Mouse (Mus musculus): ENCODE data around the gene Dio1. TPM values are rescaled to one million over a fixed set of nuclear protein-coding genes. Genes with fewer than 3 reads are reported as not detected.
A peak's percentile ranks its signal among the peaks of the same experiment; 100 is the strongest.

The Dio1 gene
- polyA plus RNA-seq, 1 experiment, result not detected

DNA sequence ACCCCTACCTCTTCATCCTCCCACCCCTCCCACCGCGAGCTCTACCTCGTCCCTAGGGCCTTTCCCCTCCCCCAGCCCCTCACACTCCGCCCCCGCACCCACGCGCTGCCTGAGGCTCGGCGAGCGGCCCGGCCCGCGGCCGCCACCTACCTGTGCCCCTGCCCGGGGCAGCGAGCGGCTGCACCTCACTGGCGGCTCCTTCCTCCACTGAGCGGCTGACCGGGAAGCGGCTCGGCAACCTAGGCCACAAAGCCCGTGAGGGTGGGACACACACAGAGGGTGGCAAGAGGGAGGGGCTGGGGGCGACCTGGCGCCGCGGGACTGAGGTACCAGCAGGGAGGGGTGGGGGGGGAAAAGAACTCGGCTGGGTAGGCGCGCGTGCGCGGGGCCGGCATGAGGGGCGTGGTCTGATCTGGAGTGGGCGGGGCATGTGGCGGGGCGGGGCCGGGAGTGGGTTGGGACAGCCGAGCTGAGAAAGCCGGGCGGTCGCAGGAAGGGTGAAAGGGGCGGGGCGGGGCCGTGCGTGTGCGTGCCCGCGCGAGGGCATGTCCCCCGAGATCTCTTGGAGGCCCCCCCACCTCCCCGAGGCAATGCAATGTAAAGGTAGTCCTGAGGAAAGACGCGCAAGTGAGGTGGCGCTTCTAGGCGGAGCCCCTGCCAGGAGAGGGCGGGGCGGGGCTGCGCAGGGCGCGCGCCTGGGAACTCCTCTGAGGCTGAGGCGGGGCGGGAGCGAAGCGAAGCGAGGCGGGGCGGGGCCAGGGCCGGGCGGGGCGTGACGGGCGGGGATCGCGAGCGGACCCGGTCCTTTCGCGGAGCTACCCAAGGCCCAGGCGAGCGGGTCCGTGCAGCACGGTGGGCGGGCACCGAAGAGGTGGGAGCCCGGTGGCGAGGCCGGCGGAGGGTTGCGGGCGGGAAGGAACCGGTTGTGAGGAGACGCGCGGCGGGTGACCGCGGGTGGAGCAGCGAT lies 53.6 kb downstream of the Dio1 start, which contains the start of the genes Lrrc42 and Hspb11:
Lrrc42 (minus strand) TSS at position 408 of the 967 bp plus-strand sequence.
Hspb11 (plus strand) TSS at position 469 of the 967 bp plus-strand sequence.
- Histone ChIP-seq H3K9me3 (ENCODE audit: control insufficient read depth, low read length) (no peaks in the 10 kb centered on the region), H3K4me1 (ENCODE audit: control insufficient read depth) (peaks cover 47% of the 10 kb centered on the region), H3K4me3 (replicated peaks) (peak within 1 kb of the TSS; percentile 84), H3K27me3 (ENCODE audit: control insufficient read depth) (peaks cover 3% of the 10 kb centered on the region; the same call in 1 of the 2 replicates), H3K36me3 (ENCODE audit: control insufficient read depth) (no peaks in the 10 kb centered on the region)
- TF ChIP-seq GATA1 (IDR thresholded peaks at IDR 0.05; ENCODE audit: low read length), result no peak
- no peak for TF ChIP-seq TAL1 (IDR thresholded peaks at IDR 0.05; ENCODE audit: low read length)

DNA sequence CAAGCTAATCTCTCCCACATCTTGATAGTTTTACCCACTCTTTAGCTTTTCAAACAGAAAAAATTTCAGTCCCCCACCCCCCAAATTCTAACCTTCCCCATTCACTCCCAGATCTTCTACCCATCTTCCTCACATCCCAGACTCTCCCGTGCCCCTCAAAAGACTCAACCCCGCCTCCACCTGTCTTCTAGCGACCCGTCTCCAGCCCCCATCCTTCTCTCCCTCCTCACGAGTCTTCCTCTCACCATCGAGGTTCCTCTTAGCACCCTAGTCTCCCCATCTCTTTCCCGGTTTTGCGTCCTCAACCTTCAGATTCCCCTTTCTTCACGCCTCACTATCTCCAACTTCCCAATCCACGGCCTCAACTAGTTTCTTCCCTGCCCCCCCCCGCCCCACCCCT lies 54.4 kb downstream of the Dio1 start:
- Histone ChIP-seq H3K4me3 (replicated peaks) (peak overlapping the region; percentile 84), H3K27me3 (ENCODE audit: control insufficient read depth) (peaks cover 3% of the 10 kb centered on the region; the same call in 1 of the 2 replicates), H3K4me1 (ENCODE audit: control insufficient read depth) (peaks cover 47% of the 10 kb centered on the region), H3K36me3 (ENCODE audit: control insufficient read depth) (0 out of 2 replicates have a peak, but pooled peaks cover 1% of the 10 kb centered on the region), H3K9me3 (ENCODE audit: control insufficient read depth, low read length) (no peaks in the 10 kb centered on the region)
- TF ChIP-seq GATA1 (IDR thresholded peaks at IDR 0.05; ENCODE audit: low read length), result no peak
- no peak for TF ChIP-seq TAL1 (IDR thresholded peaks at IDR 0.05; ENCODE audit: low read length)

DNA sequence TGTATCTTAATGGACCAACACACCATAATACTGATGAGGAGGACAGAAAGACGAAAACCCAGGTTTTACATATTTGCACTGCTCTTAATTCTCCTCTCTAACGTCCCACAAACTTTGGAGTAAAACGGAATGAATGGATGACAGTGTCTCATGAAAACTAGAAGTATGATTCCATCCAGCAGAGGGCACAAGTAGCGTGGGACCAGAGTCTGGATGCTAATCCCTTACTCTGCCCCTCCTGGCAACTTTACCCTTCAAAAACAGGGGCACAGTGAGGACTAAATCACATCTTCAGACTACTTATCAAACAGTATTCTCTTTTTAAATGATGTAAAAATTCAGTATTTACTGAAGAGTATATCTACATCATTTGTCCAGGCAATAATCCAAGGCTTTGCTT lies 56.5 kb downstream of the Dio1 start:
- H3K4me3 ChIP-seq (replicated peaks), result no peak overlapping the region
- peaks cover 48% of the 10 kb centered on the region for H3K4me1 ChIP-seq (ENCODE audit: control insufficient read depth)
- no peak for TF ChIP-seq TAL1 (IDR thresholded peaks at IDR 0.05; ENCODE audit: low read length)
- TF ChIP-seq GATA1 (IDR thresholded peaks at IDR 0.05; ENCODE audit: low read length), result no peak
- peaks cover 3% of the 10 kb centered on the region; the same call in 1 of the 2 replicates for H3K27me3 ChIP-seq (ENCODE audit: control insufficient read depth)
- no peaks in the 10 kb centered on the region for H3K9me3 ChIP-seq (ENCODE audit: control insufficient read depth, low read length)
- peaks cover 8% of the 10 kb centered on the region for H3K36me3 ChIP-seq (ENCODE audit: control insufficient read depth)

DNA sequence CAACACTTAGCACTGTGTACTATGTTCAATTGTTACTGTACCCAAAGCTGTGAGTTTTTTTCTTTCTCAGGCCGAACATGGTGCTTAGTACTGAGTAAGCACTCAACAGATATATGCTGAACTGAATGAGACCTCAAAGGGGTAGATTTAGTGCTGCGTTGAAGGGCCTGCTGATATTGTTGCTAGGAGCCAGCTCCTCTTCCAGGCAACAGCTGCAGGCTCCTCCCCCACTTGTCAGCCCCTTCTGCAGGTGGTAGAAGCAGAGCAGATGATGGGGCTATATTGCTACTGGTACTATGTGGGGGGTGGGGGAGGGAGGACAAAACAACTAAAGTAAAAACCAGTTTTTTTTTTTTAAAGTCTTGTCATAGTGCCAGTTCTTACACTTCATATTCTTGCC lies 57.5 kb downstream of the Dio1 start:
- Histone ChIP-seq H3K4me3 (replicated peaks) (no peak overlapping the region), H3K27me3 (ENCODE audit: control insufficient read depth) (peaks cover 2% of the 10 kb centered on the region; the same call in 1 of the 2 replicates), H3K36me3 (ENCODE audit: control insufficient read depth) (peaks cover 13% of the 10 kb centered on the region), H3K9me3 (ENCODE audit: control insufficient read depth, low read length) (no peaks in the 10 kb centered on the region), H3K4me1 (ENCODE audit: control insufficient read depth) (peaks cover 47% of the 10 kb centered on the region)
- TF ChIP-seq GATA1 (IDR thresholded peaks at IDR 0.05; ENCODE audit: low read length) (no peak), TAL1 (IDR thresholded peaks at IDR 0.05; ENCODE audit: low read length) (no peak)

DNA sequence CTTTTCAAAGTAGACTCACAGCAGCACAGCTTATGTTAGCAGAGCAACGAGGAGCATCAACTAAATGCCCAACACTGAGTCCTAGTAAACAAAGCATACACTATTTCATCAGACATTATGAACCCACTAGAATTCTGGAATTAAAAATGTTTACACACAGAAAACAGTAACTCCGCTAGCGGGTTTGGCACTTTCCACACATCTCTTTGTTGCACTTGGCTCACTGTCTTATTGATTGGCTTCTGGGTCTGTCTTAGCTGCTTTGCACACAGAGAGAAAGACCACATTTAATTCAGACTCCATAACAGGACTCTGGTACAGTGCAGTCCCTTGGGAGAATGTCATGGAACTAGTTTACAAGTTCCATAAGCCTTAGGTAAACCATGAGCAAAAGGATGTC lies 58.9 kb downstream of the Dio1 start:
- H3K4me3 ChIP-seq (replicated peaks), result no peak overlapping the region
- peaks cover 18% of the 10 kb centered on the region for H3K36me3 ChIP-seq (ENCODE audit: control insufficient read depth)
- TF ChIP-seq GATA1 (IDR thresholded peaks at IDR 0.05; ENCODE audit: low read length) (no peak), TAL1 (IDR thresholded peaks at IDR 0.05; ENCODE audit: low read length) (no peak)
- H3K27me3 ChIP-seq (ENCODE audit: control insufficient read depth), result no peaks in the 10 kb centered on the region
- H3K4me1 ChIP-seq (ENCODE audit: control insufficient read depth), result peaks cover 41% of the 10 kb centered on the region
- H3K9me3 ChIP-seq (ENCODE audit: control insufficient read depth, low read length), result no peaks in the 10 kb centered on the region

DNA sequence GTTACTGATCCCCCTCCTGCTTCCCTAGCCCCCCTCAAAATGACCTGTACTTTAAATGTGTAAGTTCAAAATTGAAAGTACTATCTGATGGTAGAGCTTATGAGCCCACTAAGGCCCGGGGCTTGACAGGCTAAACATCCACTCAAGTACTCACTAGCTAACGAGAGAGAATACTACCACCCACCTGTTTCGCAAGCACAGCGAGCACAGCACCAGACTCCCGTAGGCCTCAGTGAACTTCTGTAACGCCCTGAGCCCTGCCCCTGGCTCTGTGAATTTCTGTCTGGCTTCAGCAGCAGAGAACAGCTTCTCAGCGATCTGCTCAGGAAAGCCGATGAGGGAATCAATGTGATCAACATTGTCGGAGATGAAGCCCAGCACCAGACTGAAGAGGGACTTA lies 59.9 kb downstream of the Dio1 start:
- Histone ChIP-seq H3K4me1 (ENCODE audit: control insufficient read depth) (peaks cover 31% of the 10 kb centered on the region), H3K9me3 (ENCODE audit: control insufficient read depth, low read length) (no peaks in the 10 kb centered on the region), H3K36me3 (ENCODE audit: control insufficient read depth) (peaks cover 18% of the 10 kb centered on the region), H3K27me3 (ENCODE audit: control insufficient read depth) (no peaks in the 10 kb centered on the region), H3K4me3 (replicated peaks) (no peak overlapping the region)
- TF ChIP-seq GATA1 (IDR thresholded peaks at IDR 0.05; ENCODE audit: low read length) (no peak), TAL1 (IDR thresholded peaks at IDR 0.05; ENCODE audit: low read length) (no peak)

DNA sequence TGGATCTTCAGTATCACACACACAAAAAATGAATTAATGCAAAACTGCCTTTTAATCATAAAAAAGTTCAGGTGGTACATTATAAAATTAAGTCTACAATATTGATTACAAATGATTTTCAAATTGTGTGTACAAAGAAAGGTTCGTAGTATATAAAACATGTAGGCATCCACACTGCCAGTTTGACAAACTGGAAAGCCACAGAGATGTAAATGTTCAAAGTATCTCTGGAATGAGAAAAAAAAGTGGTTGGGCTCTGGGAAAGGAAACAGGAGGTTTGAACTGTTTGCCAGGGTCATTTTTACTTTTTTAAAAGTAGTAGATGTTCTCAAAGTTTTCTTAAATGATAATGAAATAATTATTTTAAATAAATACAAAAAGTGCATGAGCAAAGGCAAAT lies 60.9 kb downstream of the Dio1 start:
- H3K36me3 ChIP-seq (ENCODE audit: control insufficient read depth), result peaks cover 20% of the 10 kb centered on the region

DNA sequence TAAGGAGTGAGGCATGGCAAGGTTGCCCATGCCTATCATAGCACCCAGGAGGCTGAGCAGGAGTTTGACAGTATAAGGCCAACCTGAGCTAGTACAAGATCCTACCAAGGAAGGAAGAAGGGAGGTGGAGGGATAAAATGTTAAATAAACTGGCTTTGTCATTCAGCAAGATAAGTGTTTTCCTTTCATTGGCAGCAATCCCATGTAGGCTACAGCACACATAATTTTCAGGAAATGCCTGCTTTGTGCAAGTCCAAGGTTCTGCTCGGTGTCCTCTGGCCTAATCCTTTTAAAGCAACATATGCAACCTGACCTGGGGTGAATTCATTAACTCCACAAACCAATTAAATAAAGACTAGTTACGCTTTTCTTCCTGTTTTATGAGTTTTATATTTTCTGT lies 61.6 kb downstream of the Dio1 start:
- peaks cover 15% of the 10 kb centered on the region for H3K4me1 ChIP-seq (ENCODE audit: control insufficient read depth)
- no peaks in the 10 kb centered on the region for H3K27me3 ChIP-seq (ENCODE audit: control insufficient read depth)
- peaks cover 25% of the 10 kb centered on the region for H3K36me3 ChIP-seq (ENCODE audit: control insufficient read depth)
- no peaks in the 10 kb centered on the region for H3K9me3 ChIP-seq (ENCODE audit: control insufficient read depth, low read length)
- no peak for TF ChIP-seq TAL1 (IDR thresholded peaks at IDR 0.05; ENCODE audit: low read length)
- no peak for TF ChIP-seq GATA1 (IDR thresholded peaks at IDR 0.05; ENCODE audit: low read length)
- H3K4me3 ChIP-seq (replicated peaks), result no peak overlapping the region

More for the DNA sequence above, 60.9 kb downstream of the Dio1 start:
- no peaks in the 10 kb centered on the region for H3K9me3 ChIP-seq (ENCODE audit: control insufficient read depth, low read length)
- peaks cover 21% of the 10 kb centered on the region for H3K4me1 ChIP-seq (ENCODE audit: control insufficient read depth)
- H3K4me3 ChIP-seq (replicated peaks), result no peak overlapping the region
- TF ChIP-seq GATA1 (IDR thresholded peaks at IDR 0.05; ENCODE audit: low read length) (no peak), TAL1 (IDR thresholded peaks at IDR 0.05; ENCODE audit: low read length) (no peak)
- no peaks in the 10 kb centered on the region for H3K27me3 ChIP-seq (ENCODE audit: control insufficient read depth)
